Mouse (Mus musculus) heart, postnatal 0 days (tissue): Measurements from ENCODE around the gene D130043K22Rik. TPM values are rescaled to one million over a fixed set of nuclear protein-coding genes. Genes with fewer than 3 reads are reported as not detected.

Source experiments
- ATAC-seq: fragments of 200-750 bp; cut with Nextera tagmentation; 2 replicates; pipeline ENCODE4 v1.8.0; 2017; ENCODE audit warnings: low read depth, moderate number of reproducible peaks, moderate library complexity; ENCODE audit not compliant: insufficient read depth
- DNase-seq: peaks from one replicate; pipeline ENCODE4 v3.0.0-alpha.2; 2016; ENCODE audit warnings: low spot score
- H3K27ac ChIP-seq: fragments of 300-500 bp; sonication (generic); 2 replicates; pipeline ENCODE4 v1.5.1; 2014; ENCODE audit warnings: low read depth, mild to moderate bottlenecking
- H3K27me3 ChIP-seq: fragments of 300-500 bp; sonication (generic); 2 replicates; pipeline ENCODE4 v1.6.1; 2014; ENCODE audit warnings: low read length, mixed read lengths; ENCODE audit not compliant: control insufficient read depth, insufficient read depth
- H3K36me3 ChIP-seq: fragments of 300-500 bp; sonication (generic); replicated peaks from 2 replicates; pipeline ENCODE4 v1.6.1; 2014; ENCODE audit warnings: low read length, mixed read lengths; ENCODE audit not compliant: control insufficient read depth, insufficient read depth
- H3K4me1 ChIP-seq: fragments of 300-500 bp; sonication (generic); 2 replicates; pipeline ENCODE4 v1.6.1; 2014; ENCODE audit warnings: antibody characterized with exemption; ENCODE audit not compliant: control insufficient read depth, insufficient read depth
- H3K4me2 ChIP-seq: fragments of 300-500 bp; sonication (generic); 2 replicates; pipeline ENCODE4 v1.6.1; 2014; ENCODE audit warnings: low read depth, mild to moderate bottlenecking, low read length, moderate library complexity
- H3K4me3 ChIP-seq: fragments of 300-500 bp; sonication (generic); 2 replicates; pipeline ENCODE4 v1.5.1; 2014; ENCODE audit warnings: low read depth, low read length
- H3K9ac ChIP-seq: fragments of 300-500 bp; sonication (generic); replicated peaks from 2 replicates; pipeline ENCODE4 v1.6.1; 2014; ENCODE audit warnings: low read depth, low read length, mixed read lengths
- H3K9me3 ChIP-seq: fragments of 300-500 bp; sonication (generic); replicated peaks from 2 replicates; pipeline ENCODE4 v1.6.1; 2016; ENCODE audit warnings: low read length; ENCODE audit not compliant: control insufficient read depth
- CTCF ChIP-seq: IDR thresholded peaks from 2 replicates; pipeline ENCODE4 v1.5.1; 2016; ENCODE audit warnings: antibody characterized with exemption, control low read depth, low read depth
- EP300 ChIP-seq: IDR thresholded peaks from 2 replicates; pipeline ENCODE4 v1.6.1; 2016; ENCODE audit warnings: antibody characterized with exemption, low read depth
- WGBS: fragments of 180-500 bp; shearing (Covaris S2); extraction: QIAGEN DNeasy Blood & Tissue Kit; methylation state at CpG from one replicate; pipeline ENCODE4 v1.1.7; 2014; 5-methylcytosine and 5-hydroxymethylcytosine counted together
- polyA plus RNA-seq: library from polyadenylated mRNA; unstranded; fragments of >200 nt; fragmentation: Nextera tagmentation; extraction: Ambion mirVana; gene quantifications from 2 replicates; pipeline ENCODE4 v1.2.1, GENCODE M21; 2015
- total RNA-seq: library from RNA; depleted of rRNA; stranded (reverse); fragments of >200 nt; gene quantifications from 2 replicates; pipeline ENCODE4 v1.2.3, GENCODE M21; 2014; ENCODE audit warnings: low replicate concordance

Gene D130043K22Rik
- total and polyA plus RNA-seq, 2 experiments from 2014 or later: not detected

DNA sequence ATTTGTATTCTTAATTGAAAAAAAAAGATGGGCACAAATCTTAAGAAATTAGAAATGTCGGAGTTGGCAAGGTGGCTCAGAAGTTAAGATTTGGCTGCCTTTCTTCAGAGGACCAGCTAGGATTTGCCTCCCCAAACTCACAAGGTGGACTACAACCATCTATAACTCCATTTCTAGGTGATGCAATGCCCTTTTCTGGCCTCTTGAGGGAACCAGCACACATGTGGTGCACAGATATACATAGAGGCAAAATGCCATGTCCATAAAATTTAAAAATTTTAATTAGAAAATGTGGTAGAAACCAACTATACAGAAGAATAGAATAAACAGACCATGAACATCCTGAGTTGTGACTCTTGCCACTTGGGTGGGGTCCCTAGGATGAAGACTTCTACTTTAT is 64.2 kb downstream of the D130043K22Rik start:
- H3K27me3 ChIP-seq: no peaks in the 10 kb centered on the region
- H3K4me3 ChIP-seq: no peak overlapping the region
- DNase-seq (no peak), ATAC-seq (no peak)
- no peak overlapping the region for H3K9ac ChIP-seq
- TF ChIP-seq CTCF (peak; percentile 25), EP300 (no peak)
- no peaks in the 10 kb centered on the region for H3K4me1 ChIP-seq
- no peak overlapping the region for H3K4me2 ChIP-seq
- no peak overlapping the region for H3K27ac ChIP-seq
- WGBS: 86% methylated on average over 1 of the region's 1 CpGs
- 0 out of 2 replicates have a peak, but pooled peaks cover 35% of the 10 kb centered on the region for H3K36me3 ChIP-seq
- no peaks in the 10 kb centered on the region for H3K9me3 ChIP-seq

- no peak for ATAC-seq
- no peak for DNase-seq
- H3K27ac ChIP-seq: no peak overlapping the region
- WGBS: 88% methylated on average over 7 of the region's 7 CpGs
- H3K27me3 ChIP-seq: no peaks in the 10 kb centered on the region
- no peak overlapping the region for H3K9ac ChIP-seq
- H3K4me2 ChIP-seq: no peak overlapping the region
- no peaks in the 10 kb centered on the region for H3K4me1 ChIP-seq
- no peaks in the 10 kb centered on the region for H3K9me3 ChIP-seq
- H3K36me3 ChIP-seq: peaks cover 50% of the 10 kb centered on the region; the same call in 1 of the 2 replicates
- no peak for TF ChIP-seq EP300
- TF ChIP-seq CTCF: no peak
- no peak overlapping the region for H3K4me3 ChIP-seq
These were observed 68.6 kb downstream of the D130043K22Rik start for GRCm38 (mm10) chr13:24913576-24913975.

GRCm38 (mm10) chr13:24914915-24915314 is 70.0 kb downstream of the D130043K22Rik start:
- H3K36me3 ChIP-seq: peaks cover 55% of the 10 kb centered on the region
- DNase-seq (no peak), ATAC-seq (no peak)
- H3K27me3 ChIP-seq: no peaks in the 10 kb centered on the region
- 68% methylated on average over 4 of the region's 4 CpGs for WGBS
- TF ChIP-seq CTCF: no peak
- no peak for TF ChIP-seq EP300
- no peaks in the 10 kb centered on the region for H3K4me1 ChIP-seq
- H3K4me3 ChIP-seq: no peak overlapping the region
- H3K9me3 ChIP-seq: no peaks in the 10 kb centered on the region
- no peak overlapping the region for H3K4me2 ChIP-seq
- H3K9ac ChIP-seq: no peak overlapping the region
- H3K27ac ChIP-seq: no peak overlapping the region

DNA sequence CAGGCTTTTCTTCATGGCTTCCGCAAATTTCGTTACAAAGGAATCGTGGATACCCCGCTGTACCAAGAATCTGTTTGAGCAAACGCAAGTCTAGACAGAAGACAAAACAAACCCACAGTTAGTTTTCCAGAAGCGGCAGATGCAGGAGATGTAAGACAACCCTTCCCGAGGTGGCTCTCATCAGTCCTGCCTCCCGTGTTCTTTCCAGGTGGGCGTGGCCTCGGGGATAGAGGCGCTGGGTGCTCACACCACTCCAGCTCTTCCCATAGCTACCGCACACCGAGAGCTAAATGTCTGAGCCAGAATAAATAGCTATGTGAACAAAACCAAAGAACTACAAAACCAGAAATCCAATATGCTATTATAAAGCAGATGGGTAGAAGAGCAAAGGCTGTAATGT is 70.9 kb downstream of the D130043K22Rik start:
- Histone ChIP-seq H3K9me3 (no peaks in the 10 kb centered on the region), H3K9ac (no peak overlapping the region), H3K4me3 (no peak overlapping the region), H3K27ac (no peak overlapping the region), H3K36me3 (peaks cover 46% of the 10 kb centered on the region), H3K27me3 (no peaks in the 10 kb centered on the region), H3K4me2 (no peak overlapping the region), H3K4me1 (no peaks in the 10 kb centered on the region)
- ATAC-seq: no peak
- DNase-seq: no peak
- no peak for TF ChIP-seq EP300
- no peak for TF ChIP-seq CTCF
- WGBS: 65% methylated on average over 13 of the region's 13 CpGs

- ATAC-seq: peak; percentile 91
- H3K9me3 ChIP-seq: no peaks in the 10 kb centered on the region
- no peak overlapping the region for H3K4me3 ChIP-seq
- TF ChIP-seq CTCF (peak; percentile 84), EP300 (no peak)
- peak; percentile 90 for DNase-seq
- H3K4me1 ChIP-seq: no peaks in the 10 kb centered on the region
- no peak overlapping the region for H3K27ac ChIP-seq
- H3K36me3 ChIP-seq: peaks cover 56% of the 10 kb centered on the region
- H3K9ac ChIP-seq: no peak overlapping the region
- H3K4me2 ChIP-seq: no peak overlapping the region
- 21% methylated on average over 5 of the region's 5 CpGs for WGBS
- H3K27me3 ChIP-seq: no peaks in the 10 kb centered on the region
These were observed 75.5 kb downstream of the D130043K22Rik start for GRCm38 (mm10) chr13:24920333-24920977.

- TF ChIP-seq EP300 (no peak), CTCF (no peak)
- DNase-seq: no peak
- ATAC-seq: no peak
- WGBS: 83% methylated on average over 6 of the region's 6 CpGs
- Histone ChIP-seq H3K9ac (no peak overlapping the region), H3K36me3 (peaks cover 64% of the 10 kb centered on the region), H3K4me2 (no peak overlapping the region), H3K4me3 (no peak overlapping the region), H3K27me3 (no peaks in the 10 kb centered on the region), H3K4me1 (no peaks in the 10 kb centered on the region), H3K9me3 (no peaks in the 10 kb centered on the region), H3K27ac (no peak overlapping the region)
These were observed 76.3 kb downstream of the D130043K22Rik start for GRCm38 (mm10) chr13:24921281-24921680.
